Mouse (Mus musculus): ENCODE results near the gene Htr7. TPM values are rescaled to one million over a fixed set of nuclear protein-coding genes. Genes with fewer than 3 reads are reported as not detected.
A peak's percentile ranks its signal among the peaks of the same experiment; 100 is the strongest.

Htr7 gene
- total and polyA plus RNA-seq, 3 experiments: 0.39 to 0.42 (median 0.41) TPM

- Histone ChIP-seq H3K4me1 (ENCODE audit: control insufficient read depth, insufficient read depth, low read length) (peaks cover 1% of the 10 kb centered on the region), H3K4me3 (peak within 1 kb of the TSS; percentile 80), H3K27me3 (ENCODE audit: control insufficient read depth, insufficient read depth, low read length) (no peaks in the 10 kb centered on the region), H3K79me2 (replicated peaks; ENCODE audit: control insufficient read depth, insufficient read depth, low read length) (no peaks in the 10 kb centered on the region), H3K36me3 (ENCODE audit: control insufficient read depth, insufficient read depth, low read length) (no peaks in the 10 kb centered on the region), H3K9ac (ENCODE audit: low read depth, low read length) (peak within 1 kb of the TSS; percentile 80), H3K27ac (peak within 1 kb of the TSS; percentile 54)
- TF ChIP-seq CTCF (IDR thresholded peaks at IDR 0.05) (no peak; the same call in 1 of the 2 replicates), POLR2A (IDR thresholded peaks at IDR 0.05; ENCODE audit: insufficient read depth, low read depth, low read length) (peak; percentile 65), EP300 (IDR thresholded peaks at IDR 0.05; ENCODE audit: insufficient read depth, low read depth, low read length) (0 out of 2 replicates have a peak, but pooled peaks have one; percentile 21)
- WGBS: 1% methylated on average over 34 of the region's 34 CpGs
- peak; percentile 84 to 87 for DNase-seq
- intact Hi-C loops (cut with DNase I): loop anchor here (2.0 to 10.0 kb wide), 3 partner anchors 959 to 1291 kb away; partner anchors contain the start of gene Kif11
Observed at GRCm38 (mm10) chr19:36083262-36084225, 26.2 kb upstream of the Htr7 start, which contains the start of gene Rpp30. Gene Rpp30, plus strand, starts transcription at chr19:36083716.

GRCm38 (mm10) chr19:36082606-36083261, 25.4 kb upstream of the Htr7 start:
- intact Hi-C loops (cut with DNase I): loop anchor here (2.0 to 10.0 kb wide), 3 partner anchors 958 to 1292 kb away; partner anchors contain the start of gene Kif11
- H3K4me3 ChIP-seq: peak overlapping the region; percentile 80
- H3K9ac ChIP-seq (ENCODE audit: low read depth, low read length): no peak overlapping the region; the same call in 1 of the 2 replicates
- peak; percentile 85 for TF ChIP-seq CTCF (IDR thresholded peaks at IDR 0.05)
- TF ChIP-seq EP300 (IDR thresholded peaks at IDR 0.05; ENCODE audit: insufficient read depth, low read depth, low read length): no peak
- no peaks in the 10 kb centered on the region for H3K27me3 ChIP-seq (ENCODE audit: control insufficient read depth, insufficient read depth, low read length)
- DNase-seq: peak in 1 of 2 experiments; percentile 25
- 46% methylated on average over 7 of the region's 7 CpGs for WGBS
- H3K36me3 ChIP-seq (ENCODE audit: control insufficient read depth, insufficient read depth, low read length): no peaks in the 10 kb centered on the region
- H3K4me1 ChIP-seq (ENCODE audit: control insufficient read depth, insufficient read depth, low read length): peaks cover 1% of the 10 kb centered on the region
- peak overlapping the region; percentile 54 for H3K27ac ChIP-seq
- H3K79me2 ChIP-seq (replicated peaks; ENCODE audit: control insufficient read depth, insufficient read depth, low read length): no peaks in the 10 kb centered on the region

DNA sequence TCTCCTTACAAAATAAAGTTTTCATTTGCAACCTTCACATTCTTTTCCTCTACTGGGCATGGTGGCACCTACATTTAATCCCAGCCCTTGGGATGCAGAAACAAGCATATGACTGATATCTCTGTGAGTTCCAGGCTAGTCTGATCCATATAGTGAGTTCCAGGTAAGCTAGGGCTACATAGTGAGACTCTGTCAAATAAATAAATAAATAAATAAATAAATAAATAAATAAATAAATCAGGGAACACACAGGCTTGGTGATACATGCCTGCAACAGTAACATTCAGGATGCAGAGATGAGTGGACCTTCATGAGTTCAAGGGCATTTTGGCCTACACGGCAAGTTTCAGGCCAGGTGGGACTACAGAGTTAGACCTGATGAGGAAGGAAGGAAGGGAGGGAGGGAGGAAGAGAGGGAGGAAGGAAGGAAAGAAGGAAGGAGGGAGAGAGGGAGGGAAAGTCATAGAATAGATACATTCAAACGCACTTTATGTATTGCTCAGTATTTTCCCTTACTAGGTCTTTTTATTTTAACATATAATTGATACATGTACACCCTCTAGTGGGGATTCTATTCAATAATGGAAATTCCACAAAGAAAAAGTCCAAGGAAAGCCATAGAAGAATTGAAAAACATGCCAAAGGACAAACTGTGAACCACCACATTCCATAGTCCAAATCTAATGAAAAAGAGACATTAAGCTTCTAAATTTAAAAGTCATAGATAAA, 5.7 kb upstream of the Htr7 start:
- Histone ChIP-seq H3K9ac (ENCODE audit: low read depth, low read length) (no peak overlapping the region), H3K4me1 (ENCODE audit: control insufficient read depth, insufficient read depth, low read length) (no peaks in the 10 kb centered on the region), H3K27me3 (ENCODE audit: control insufficient read depth, insufficient read depth, low read length) (no peaks in the 10 kb centered on the region), H3K36me3 (ENCODE audit: control insufficient read depth, insufficient read depth, low read length) (no peaks in the 10 kb centered on the region), H3K4me3 (no peak overlapping the region), H3K27ac (no peak overlapping the region), H3K79me2 (replicated peaks; ENCODE audit: control insufficient read depth, insufficient read depth, low read length) (no peaks in the 10 kb centered on the region)
- peak; percentile 48 for TF ChIP-seq CTCF (IDR thresholded peaks at IDR 0.05)
- no peak for TF ChIP-seq POLR2A (IDR thresholded peaks at IDR 0.05; ENCODE audit: insufficient read depth, low read depth, low read length)
- no peak for DNase-seq
- intact Hi-C loops (cut with DNase I): loop anchor here (5.0 kb wide), 1 partner anchor 936 kb away; no protein-coding TSS in a partner anchor
- 69% methylated on average over 2 of the region's 2 CpGs for WGBS

GRCm38 (mm10) chr19:36056502-36057221, 645 bp downstream of the Htr7 start:
- Histone ChIP-seq H3K4me3 (peak overlapping the region; percentile 31; the same call in 1 of the 2 replicates), H3K36me3 (ENCODE audit: control insufficient read depth, insufficient read depth, low read length) (no peaks in the 10 kb centered on the region), H3K4me1 (ENCODE audit: control insufficient read depth, insufficient read depth, low read length) (no peaks in the 10 kb centered on the region), H3K9ac (ENCODE audit: low read depth, low read length) (no peak overlapping the region), H3K27me3 (ENCODE audit: control insufficient read depth, insufficient read depth, low read length) (peaks cover 8% of the 10 kb centered on the region), H3K79me2 (replicated peaks; ENCODE audit: control insufficient read depth, insufficient read depth, low read length) (no peaks in the 10 kb centered on the region), H3K27ac (no peak overlapping the region)
- WGBS: 7% methylated on average over 49 of the region's 49 CpGs
- no peak for TF ChIP-seq CTCF (IDR thresholded peaks at IDR 0.05)
- TF ChIP-seq EP300 (IDR thresholded peaks at IDR 0.05; ENCODE audit: insufficient read depth, low read depth, low read length): no peak
- TF ChIP-seq POLR2A (IDR thresholded peaks at IDR 0.05; ENCODE audit: insufficient read depth, low read depth, low read length): no peak
- peak in 1 of 2 experiments; percentile 18 for DNase-seq
- intact Hi-C loops (cut with DNase I): no loop called here

GRCm38 (mm10) chr19:36046046-36046445, 11.3 kb downstream of the Htr7 start:
- no peak for DNase-seq
- TF ChIP-seq CTCF (IDR thresholded peaks at IDR 0.05) (no peak), EP300 (IDR thresholded peaks at IDR 0.05; ENCODE audit: insufficient read depth, low read depth, low read length) (no peak), POLR2A (IDR thresholded peaks at IDR 0.05; ENCODE audit: insufficient read depth, low read depth, low read length) (no peak)
- intact Hi-C loops (cut with DNase I): no loop called here
- Histone ChIP-seq H3K4me3 (no peak overlapping the region), H3K4me1 (ENCODE audit: control insufficient read depth, insufficient read depth, low read length) (no peaks in the 10 kb centered on the region), H3K9ac (ENCODE audit: low read depth, low read length) (no peak overlapping the region), H3K36me3 (ENCODE audit: control insufficient read depth, insufficient read depth, low read length) (no peaks in the 10 kb centered on the region), H3K27ac (no peak overlapping the region), H3K27me3 (ENCODE audit: control insufficient read depth, insufficient read depth, low read length) (no peaks in the 10 kb centered on the region), H3K79me2 (replicated peaks; ENCODE audit: control insufficient read depth, insufficient read depth, low read length) (no peaks in the 10 kb centered on the region)
- 48% methylated on average over 7 of the region's 7 CpGs for WGBS

All from heart, adult 2 months (tissue).